Mouse (Mus musculus) brain, adult 2 months (tissue): ENCODE measurements at regions not wholly inside any gene's neighbourhood (a gene's known extent, or its start where the extent isn't known, plus 50 kb on each side); places are given as distances from the start of the nearest gene placed in this dataset.
"Not testable (repeated sequence)": the region's sequence is repeated elsewhere in the genome, so short reads cannot be mapped to it uniquely, and the experiment has no call there.

Experiments used
- DNase-seq: peaks from one replicate; pipeline ENCODE4 v3.0.0; 2011; ENCODE audit warnings: low read depth, low spot score

DNA sequence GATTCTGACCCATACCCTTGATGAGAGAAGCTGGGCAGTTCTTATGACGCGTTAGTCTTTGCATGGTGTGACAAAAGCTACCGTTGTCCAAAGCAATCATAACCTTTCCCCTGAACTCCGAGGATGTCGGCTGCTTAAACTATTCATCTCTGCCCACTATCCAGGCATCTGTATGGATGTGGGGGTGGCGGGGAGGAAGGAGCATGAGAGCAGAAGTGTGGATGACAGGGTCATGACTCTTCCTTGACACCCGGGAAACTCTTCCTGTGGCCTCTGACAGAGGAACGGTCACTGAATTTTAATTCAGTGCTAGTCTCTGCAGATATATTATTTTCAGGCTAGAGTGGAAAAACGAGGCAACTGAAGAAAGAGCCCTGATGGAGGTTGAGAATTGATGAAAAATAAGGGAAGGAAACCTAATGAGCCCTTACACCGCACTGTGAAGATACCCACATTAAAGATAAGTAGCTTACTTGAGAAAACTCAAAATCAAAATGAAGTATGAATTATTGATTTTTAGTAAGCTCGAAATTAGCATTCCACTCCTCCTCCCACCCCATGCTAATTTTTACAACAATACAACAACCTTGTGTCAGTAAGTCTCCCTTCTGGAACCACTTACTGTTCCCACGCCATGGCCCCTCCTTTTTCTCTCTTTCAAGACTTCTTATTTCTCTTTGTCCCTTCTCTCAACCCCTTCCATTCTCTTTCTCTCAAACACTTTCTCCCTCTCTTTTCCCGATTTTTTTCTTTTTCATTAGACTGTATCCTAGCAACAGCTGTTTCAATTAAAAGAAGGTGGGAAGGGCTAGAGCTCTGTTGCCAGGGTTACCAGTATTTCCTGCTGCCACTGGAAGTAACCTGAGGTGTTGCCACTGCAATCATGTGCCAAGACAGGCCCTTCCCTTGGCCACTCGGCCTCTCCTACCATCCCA lies 206.0 kb upstream of the Gap43 start:
- peak; percentile 57 for DNase-seq

DNA sequence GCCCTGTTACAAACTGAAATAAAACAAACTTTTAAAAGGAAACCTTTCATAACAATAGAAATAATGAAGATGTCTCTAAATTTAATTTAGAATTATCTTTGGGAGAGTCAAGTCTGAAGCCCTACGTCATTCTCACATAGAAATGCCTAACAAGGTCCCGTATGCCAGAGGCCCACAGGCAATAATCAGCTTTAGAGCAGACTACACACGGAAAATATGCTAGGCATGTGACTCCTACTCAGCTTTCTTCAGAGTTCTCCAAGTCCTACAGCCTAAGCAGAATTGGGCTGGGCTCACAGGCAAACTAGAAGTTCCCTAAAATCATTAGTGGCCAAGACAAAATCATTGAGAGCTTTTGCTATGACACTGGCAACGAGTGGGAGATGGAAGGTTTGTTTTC lies 176.9 kb upstream of the Gap43 start:
- no peak for DNase-seq

DNA sequence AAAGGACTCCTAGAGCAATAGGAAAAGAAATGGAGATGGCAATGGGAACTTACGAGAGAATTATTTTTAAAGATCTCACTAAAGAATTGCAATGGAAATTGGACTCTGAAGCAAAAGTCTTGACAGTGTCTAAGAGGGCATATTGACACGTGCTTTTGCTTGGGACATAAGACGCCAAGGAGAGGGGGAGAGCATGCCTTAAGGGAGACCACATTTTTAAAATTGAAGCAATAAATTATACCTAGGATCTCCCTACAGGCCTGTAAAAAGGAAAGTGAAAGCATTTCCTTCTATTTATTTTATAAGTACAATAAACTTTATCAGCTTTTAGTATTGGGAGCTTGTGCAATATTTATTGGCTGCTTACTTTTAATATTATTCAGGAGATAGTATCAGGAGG lies 175.5 kb upstream of the Gap43 start:
- no peak for DNase-seq

DNA sequence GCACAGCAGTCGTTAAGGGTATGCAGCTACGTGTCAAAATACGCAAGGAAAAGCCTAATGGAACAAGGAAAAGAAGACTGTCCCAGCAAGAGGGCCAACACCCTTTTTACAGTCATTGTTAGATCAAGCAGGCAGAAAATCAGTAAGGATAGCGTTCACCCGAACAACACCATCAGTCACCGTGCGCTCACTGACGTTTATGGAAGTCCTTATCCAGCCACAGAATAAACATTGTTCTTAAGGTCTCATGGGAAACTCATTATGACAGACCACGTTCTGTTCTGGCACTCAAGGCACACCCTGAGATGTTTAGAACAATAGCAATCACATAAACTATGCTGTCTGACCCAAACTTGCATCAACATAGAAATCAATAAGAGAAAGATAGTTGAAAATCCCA lies 164.7 kb upstream of the Gap43 start:
- DNase-seq, result no peak

DNA sequence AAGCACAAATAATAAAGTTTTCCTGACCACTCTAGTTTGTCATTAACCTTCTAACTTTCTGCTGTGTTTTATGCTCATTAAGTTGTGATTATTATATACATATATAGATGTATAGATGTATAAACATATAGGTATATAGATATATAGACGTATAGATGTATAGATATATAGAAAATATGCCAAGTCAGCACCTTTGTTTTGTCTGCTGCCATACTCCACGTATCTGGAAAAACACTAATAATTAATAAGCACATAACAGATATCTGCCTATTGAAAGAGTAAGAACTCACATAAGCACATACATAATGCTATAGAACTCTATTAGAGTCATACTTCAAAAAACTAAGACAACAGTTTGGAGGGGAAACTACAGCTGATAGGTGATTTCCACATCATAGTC lies 161.3 kb upstream of the Gap43 start:
- no peak for DNase-seq

DNA sequence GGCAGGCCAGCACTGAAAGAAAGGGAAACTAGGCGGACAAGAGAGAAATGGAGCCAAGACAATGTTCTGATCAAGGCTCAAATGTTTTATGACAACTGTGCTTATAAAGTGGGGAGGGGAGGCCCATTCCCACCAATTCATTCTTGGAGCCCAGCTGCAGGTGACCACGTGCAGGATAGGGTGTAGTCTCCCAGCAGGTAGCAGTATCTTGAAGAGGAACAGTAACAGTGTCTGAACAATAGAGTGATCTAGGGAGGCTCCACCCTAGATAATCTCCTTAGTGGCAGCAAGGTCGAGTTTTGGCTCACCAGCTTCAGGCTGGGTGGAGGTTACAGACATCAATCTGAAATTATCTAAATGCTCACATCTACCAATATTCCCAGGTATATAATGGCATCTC lies 160.7 kb upstream of the Gap43 start:
- not testable (repeated sequence) for DNase-seq

DNA sequence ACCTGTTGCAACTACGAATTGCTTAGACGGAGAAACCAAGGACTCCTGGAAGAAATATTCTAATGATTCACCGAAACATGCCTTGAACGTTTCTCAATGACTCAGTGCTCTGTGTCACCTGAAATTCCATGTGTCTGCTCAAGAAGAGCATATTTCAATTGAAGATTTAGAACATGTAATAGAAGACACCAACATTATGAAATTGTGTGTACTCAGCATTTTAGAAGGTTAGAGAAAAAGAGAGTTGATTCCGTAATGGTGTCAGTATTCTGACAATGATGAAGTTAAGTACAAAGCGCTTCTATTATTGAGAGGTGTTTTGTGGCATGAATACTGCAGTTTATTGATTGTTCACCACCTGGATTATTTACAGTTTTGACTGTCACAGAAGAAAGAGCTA lies 159.1 kb upstream of the Gap43 start:
- DNase-seq, result no peak

DNA sequence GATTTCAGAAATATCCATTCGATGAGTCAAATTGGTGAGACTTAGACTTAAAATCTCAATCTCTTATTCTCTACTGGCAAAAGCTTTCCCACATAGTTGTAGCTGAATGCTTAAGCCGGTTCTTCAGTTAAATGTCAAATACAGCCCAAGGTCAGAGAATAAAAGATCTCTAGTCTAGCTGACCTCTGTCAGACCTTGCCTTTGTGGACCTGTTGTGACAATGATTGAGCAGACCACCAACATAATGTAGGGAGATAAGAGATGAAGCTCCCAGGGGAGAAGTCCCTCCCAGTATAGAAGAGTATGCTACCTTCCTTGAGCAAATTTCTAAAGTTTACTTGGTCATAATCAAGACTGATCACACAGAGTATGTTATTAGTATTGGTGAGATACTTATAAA lies 157.9 kb upstream of the Gap43 start:
- no peak for DNase-seq

DNA sequence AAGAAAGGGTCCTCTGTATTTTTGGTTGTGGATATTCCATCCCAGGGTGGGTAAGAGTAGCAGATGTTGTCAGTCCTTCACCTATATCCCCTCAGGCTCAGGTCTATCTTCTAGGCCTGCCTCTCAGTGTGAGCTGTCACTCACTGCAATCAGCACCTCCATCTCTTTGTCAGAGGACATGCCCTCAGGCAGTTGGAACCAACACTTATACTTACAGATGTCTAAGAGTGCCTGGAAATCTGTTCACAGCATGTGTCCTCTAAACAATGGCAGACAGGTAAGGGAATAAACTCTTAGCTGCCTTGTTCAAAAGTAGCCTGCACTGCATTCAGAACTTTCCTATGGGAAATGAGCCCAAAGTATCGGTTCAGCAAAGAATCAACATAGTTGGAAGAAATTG lies 153.1 kb upstream of the Gap43 start:
- DNase-seq, result no peak

DNA sequence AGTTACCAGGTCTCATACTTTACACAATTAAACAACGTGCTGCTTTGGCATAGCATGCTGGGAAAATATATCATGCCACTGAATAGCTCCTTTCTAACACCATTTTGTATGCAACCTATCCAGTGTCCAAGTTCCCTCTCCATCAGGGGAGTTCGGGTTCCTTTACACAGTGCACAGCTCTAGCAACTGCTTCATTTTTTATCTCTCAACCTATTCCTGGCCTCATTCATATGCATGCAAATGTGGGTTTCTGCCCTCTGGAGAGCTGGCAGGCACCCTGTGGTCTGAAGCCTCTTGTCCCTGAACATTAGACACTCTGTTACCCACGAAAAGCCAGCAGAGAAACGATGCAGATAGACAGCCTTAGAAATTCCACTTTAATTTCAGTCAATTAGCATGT lies 148.3 kb upstream of the Gap43 start:
- DNase-seq, result peak; percentile 7

DNA sequence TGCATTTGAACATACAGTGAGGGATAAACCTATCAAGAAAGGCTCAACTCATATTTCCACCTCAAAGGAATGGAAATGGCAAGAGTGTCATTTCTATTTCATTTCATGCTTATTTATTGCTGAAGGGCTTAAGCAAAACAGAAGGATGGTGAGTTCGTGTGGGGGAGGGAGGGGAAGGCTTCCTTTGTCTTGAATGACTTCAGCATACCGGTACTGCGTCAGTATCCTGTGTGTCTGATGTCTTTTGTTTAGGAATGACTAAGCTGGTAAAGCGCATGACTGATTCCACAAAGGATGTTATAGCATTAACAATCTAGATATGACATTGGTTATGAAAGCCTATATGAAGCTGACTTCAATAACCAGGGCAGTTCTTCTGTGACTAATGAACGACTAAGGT lies 139.5 kb upstream of the Gap43 start:
- DNase-seq, result no peak

DNA sequence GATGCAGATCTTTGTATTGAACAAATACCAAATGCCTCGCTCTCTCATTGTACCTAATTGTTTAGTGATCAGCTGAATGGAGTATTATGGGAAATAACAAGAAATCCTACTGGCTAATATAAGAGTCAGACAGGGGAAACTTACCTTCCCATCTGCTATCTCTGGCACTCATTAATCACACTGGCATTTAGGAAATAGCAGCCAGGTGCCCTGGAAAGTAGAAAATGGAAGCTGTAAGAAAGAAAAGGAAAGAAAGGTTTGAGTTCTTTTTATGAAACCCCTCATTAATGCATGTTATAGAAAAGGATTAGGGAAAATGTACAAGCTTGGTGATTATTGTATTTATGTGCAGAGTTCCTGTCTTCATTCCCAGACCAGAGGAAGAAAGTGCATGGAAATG lies 126.5 kb upstream of the Gap43 start:
- peak; percentile 51 for DNase-seq

DNA sequence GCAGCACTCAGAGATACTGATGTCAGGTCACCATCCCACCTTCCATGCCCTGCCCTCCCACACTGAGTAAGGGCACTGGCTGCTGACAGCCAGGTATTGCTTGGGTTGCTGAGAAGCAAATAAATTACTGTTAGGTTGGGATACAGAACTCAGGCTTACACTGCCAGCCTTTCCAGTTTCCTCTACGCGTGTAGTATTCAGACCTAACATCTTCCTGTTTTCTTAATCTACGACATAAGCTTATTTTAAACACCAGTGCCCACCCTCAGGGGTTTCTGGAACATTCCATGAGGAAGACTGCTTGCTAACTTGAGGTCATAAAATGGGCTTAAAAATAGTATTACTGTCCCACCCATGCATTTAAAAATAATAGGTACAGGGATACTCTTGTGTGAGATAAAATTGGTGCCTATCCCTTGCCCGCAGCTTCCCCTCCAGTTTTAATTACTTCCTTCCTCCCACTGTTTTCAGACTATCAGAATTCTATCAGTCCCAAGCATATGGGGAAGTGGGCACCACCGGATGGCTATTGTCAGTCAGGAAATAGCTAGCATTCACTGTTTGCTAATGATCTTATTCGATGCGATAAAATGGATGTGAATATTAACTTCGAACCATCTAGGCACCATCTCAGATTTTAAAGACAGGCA lies 116.0 kb upstream of the Gap43 start:
- no peak for DNase-seq

DNA sequence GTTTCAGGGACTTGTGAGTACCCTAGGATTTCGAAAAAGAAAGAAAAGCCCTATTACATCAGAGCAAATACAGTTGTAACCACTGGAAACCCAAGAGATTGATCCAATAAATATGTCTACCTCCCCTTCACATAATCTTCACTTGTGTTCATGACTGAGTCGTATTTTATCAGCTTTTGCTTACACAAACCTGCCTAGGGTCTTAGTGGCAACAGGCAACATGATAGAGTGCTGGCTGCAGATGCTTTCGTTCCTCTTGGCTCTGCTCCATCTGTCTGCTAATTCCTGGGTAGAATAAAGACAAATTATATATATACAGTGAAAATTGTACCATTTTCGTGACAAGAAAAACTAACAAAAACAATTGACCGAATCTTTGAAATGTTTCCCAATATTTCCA lies 112.9 kb upstream of the Gap43 start:
- no peak for DNase-seq

DNA sequence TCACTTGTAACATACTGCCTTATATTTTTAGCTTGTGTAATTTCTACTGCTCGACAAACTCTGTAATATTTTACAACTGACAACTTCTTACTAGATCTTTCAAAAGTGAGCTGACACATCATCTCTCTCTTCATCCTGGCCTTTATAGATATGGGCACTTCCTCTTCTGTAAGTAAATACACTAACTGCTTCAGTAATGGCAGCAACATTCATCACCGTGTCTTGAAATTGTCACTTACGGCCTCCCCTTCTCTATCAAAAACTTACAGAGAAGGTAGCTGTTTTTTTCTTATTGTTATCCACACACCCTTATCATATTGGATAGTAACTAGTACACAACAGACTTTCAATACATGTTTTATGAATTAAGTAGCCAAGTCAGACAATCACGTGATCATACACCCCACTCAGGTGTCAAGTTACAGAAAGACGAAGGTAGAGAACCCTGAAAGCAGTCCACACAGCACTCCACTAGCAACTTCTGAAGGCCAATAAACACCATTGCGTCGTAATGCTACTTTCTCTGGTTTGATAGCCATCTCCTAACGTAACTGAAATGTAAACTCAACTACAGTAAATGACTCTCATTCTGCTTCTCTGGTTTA lies 109.5 kb upstream of the Gap43 start:
- DNase-seq, result no peak

DNA sequence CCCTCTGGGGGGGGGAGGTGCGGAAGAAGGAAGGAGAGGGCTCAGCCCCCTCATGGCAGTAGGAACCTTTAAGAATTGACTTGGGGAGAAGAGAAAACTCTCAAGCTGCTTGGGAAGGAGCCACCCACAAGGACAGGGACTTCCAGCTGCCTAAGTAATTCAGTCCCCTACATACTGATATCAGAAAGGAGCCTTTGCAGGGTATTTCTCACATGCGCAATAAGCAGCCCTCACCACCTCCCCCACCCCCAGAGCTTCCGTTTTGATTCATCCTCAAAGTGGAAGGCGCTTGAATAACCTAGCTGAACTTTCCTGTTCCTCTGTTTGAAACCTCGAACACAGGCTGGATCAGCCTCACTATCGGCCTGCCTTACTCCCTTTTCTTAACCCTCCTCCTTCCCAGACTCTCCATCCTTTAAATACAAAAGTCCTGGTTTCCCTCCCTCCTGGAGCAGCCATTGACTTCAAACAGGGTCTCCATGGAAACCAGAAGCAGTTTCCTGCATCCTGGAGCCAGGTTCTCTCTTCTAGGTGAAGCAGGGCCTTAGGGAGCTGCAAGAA lies 104.5 kb upstream of the Gap43 start:
- peak; percentile 86 for DNase-seq

DNA sequence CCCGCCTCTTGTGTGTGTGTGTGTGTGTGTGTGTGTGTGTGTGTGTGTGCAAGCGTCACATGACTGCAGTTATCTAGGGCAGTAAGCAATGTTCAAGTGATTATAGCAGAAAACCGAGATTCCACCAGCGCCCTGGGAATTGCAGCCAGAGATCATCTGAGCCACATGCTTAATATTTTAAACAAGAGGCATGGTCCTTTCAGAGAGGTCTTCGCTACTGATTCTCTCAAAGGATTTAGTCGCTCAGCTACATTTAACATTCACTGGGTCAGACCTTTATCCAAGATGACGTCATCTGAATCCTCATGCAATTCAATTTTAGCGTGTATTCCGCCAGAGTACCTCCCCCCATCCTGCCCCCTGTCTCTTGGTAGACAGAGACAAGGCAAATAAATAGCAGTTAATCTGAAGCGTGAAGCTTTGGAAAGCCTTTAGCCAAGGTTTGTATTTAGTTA lies 104.0 kb upstream of the Gap43 start:
- no peak for DNase-seq

DNA sequence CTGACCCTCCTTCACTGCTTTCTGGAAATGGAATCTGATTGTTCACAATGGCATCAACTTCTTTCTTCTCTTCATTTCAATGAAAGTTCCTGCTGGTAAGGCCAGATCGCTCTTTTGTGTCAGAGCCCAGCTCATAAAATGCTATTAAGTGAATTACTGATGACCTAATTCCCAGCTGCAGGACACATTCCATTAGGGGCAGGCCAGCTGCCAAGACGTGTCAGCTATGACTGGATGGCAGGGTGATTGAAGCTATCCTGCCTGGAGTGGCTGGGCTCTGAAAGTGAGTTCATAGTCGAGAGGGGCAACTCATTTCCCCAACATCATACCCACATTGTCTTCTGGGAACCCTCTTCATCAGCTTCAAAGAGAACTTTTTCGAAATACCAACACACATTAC lies 100.4 kb upstream of the Gap43 start:
- DNase-seq, result no peak

DNA sequence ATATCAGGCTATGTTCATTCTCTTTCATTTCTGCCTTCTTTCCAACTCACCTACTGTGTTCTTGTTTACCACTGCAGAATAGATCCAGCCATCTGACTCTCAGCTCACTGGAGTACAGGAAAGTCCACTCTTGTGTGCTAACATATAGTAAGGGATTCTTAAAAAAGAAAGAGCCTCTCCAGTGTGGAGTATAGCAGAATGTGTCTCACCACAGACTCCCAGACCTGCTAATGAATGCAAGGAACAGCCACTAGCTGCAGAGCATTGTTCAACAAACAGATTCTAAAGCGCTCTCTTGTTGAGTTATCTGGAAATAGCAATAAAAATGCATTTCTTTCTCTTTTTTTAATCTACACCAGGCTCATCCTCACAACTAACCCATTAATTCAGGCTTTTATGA lies 91.1 kb upstream of the Gap43 start:
- peak; percentile 36 for DNase-seq

DNA sequence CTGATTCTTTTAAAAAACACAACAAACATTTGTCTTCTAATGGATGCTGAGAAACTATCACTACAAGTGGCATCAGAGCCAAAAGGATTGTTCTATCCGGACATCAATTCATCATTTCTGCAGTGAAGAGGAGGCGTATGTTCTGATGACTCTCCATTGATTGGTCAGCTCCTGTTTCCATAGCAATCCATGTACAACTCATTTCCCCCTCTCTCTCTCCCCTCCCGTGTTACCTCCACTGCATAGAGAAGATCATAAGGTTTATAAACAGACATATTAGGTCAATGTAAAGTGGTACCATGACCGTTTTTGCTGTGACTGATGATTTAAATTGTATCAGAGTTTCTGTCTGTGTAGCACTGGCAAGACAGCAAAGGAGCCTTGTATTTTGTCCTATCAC lies 76.2 kb upstream of the Gap43 start:
- DNase-seq, result peak; percentile 12

DNA sequence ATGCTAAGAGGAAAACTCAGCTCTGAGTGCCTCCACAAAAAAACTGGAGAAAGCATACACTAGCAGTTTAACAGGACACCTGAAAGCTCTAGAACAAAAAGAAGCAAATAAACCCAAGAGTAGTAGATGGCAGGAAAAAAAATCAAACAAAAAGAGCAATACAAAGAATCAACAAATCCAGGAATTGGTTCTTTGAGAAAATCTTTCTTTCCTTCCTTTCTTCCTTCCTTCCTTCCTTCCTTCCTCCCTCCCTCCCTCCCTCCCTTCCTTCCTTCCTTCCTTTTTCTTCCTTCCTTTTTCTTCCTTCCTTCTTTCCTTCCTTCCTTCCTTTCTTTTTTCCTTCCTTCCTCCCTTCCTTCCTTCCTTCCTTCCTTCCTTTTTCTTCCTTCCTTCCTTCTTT lies 71.6 kb upstream of the Gap43 start:
- not testable (repeated sequence) for DNase-seq

DNA sequence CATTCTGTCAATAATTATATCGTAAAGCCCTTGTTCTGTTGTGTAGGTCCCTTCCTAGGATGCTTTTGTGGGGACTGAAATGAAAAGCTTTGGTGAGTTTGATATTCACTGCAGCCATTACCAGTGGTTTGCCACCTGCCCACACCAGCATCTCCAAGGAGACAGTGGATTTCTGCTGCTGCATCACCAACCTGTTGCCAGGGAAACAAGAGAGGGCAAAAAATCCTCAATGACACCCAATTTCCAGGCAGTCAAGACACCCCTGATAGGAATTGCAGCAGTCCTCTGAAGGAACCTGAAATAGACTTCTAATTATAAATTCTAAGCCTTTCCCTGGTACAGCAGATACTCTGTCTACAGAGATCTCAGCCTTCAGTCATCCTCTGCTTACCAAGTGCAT lies 56.1 kb upstream of the Gap43 start:
- peak; percentile 76 for DNase-seq
